Mouse (Mus musculus) neural tube, embryonic 10.5 days (tissue): Measurements from ENCODE around the gene Tstd1.

ENCODE experiments used
- DNase-seq: peaks from one replicate; pipeline ENCODE4 v3.0.0-alpha.2; 2017; ENCODE audit warnings: low spot score; ENCODE audit errors: extremely low spot score

The Tstd1 gene

GRCm38 (mm10) chr1:171418660-171419059, at the start of gene Tstd1:
Tstd1 (plus strand) TSS chr1:171418872.
- no peak for DNase-seq

- DNase-seq, result no peak
Measured at GRCm38 (mm10) chr1:171369845-171370556, 48.7 kb upstream of the Tstd1 start, which contains the start of gene Nectin4. Nectin4 (plus strand) TSS chr1:171370099.

- no peak for DNase-seq
Measured at GRCm38 (mm10) chr1:171372880-171373279, 45.8 kb upstream of the Tstd1 start.

GRCm38 (mm10) chr1:171373946-171374345, 44.7 kb upstream of the Tstd1 start:
- no peak for DNase-seq

GRCm38 (mm10) chr1:171375646-171376097, 43.0 kb upstream of the Tstd1 start:
- no peak for DNase-seq

GRCm38 (mm10) chr1:171378298-171378697, 40.4 kb upstream of the Tstd1 start:
- no peak for DNase-seq

GRCm38 (mm10) chr1:171379935-171380599, 38.6 kb upstream of the Tstd1 start:
- DNase-seq, result peak; percentile 71

- no peak for DNase-seq
Measured at GRCm38 (mm10) chr1:171382096-171382620, 36.5 kb upstream of the Tstd1 start.

- no peak for DNase-seq
Measured at GRCm38 (mm10) chr1:171384361-171384760, 34.3 kb upstream of the Tstd1 start.

- no peak for DNase-seq
Measured at GRCm38 (mm10) chr1:171385171-171385570, 33.5 kb upstream of the Tstd1 start.

GRCm38 (mm10) chr1:171387099-171387498, 31.6 kb upstream of the Tstd1 start:
- DNase-seq, result peak; percentile 52

- DNase-seq, result no peak
Measured at GRCm38 (mm10) chr1:171388376-171389102, 30.1 kb upstream of the Tstd1 start, which contains the start of gene Arhgap30. Arhgap30 (plus strand) TSS chr1:171388954.

- no peak for DNase-seq
Measured at GRCm38 (mm10) chr1:171390101-171390500, 28.6 kb upstream of the Tstd1 start.

GRCm38 (mm10) chr1:171401821-171402220, 16.9 kb upstream of the Tstd1 start:
- no peak for DNase-seq

- no peak for DNase-seq
Measured at GRCm38 (mm10) chr1:171402991-171403390, 15.7 kb upstream of the Tstd1 start.

- DNase-seq, result no peak
Measured at GRCm38 (mm10) chr1:171407263-171407662, 11.4 kb upstream of the Tstd1 start.

GRCm38 (mm10) chr1:171410231-171410630, 8.4 kb upstream of the Tstd1 start:
- no peak for DNase-seq

- peak; percentile 92 for DNase-seq
Measured at GRCm38 (mm10) chr1:171410947-171411484, 7.7 kb upstream of the Tstd1 start, which contains the start of gene Usf1. Usf1 (plus strand) TSS chr1:171411313.

GRCm38 (mm10) chr1:171411492-171411941, 7.2 kb upstream of the Tstd1 start:
- DNase-seq, result no peak

- DNase-seq, result peak; percentile 70
Measured at GRCm38 (mm10) chr1:171412001-171412441, 6.7 kb upstream of the Tstd1 start.

GRCm38 (mm10) chr1:171412446-171412845, 6.2 kb upstream of the Tstd1 start:
- no peak for DNase-seq
